Mouse (Mus musculus) MEL (cell line): Measurements from ENCODE around the gene Top3a. TPM values are rescaled to one million over a fixed set of nuclear protein-coding genes. Genes with fewer than 3 reads are reported as not detected.

ENCODE experiments used
- DNase-seq: peaks from one replicate; pipeline ENCODE4 v3.0.0; 2011; ENCODE audit warnings: low read depth, low spot score
- H3K27ac ChIP-seq: 2 replicates; pipeline ENCODE4 v1.5.1; 2012; ENCODE audit warnings: low read depth, mild to moderate bottlenecking, control low read depth, low read length, moderate library complexity; ENCODE audit not compliant: control insufficient read depth
- H3K27me3 ChIP-seq, 2 experiments: fragments of 150-350 bp in 1 of 2; sonication (generic) in 1 of 2; 2 replicates each; pipeline ENCODE4 v1.6.1; 2012; ENCODE audit warnings: low read length in 2 of 2, mild to moderate bottlenecking in 2 of 2, improper control_type of control experiment in 1 of 2, moderate library complexity in 1 of 2; ENCODE audit not compliant: insufficient read depth in 2 of 2, control insufficient read depth in 1 of 2
- H3K36me3 ChIP-seq, 2 experiments: 2 replicates each; pipeline ENCODE4 v1.6.1; 2012 to 2014; ENCODE audit warnings: low read length in 2 of 2, improper control_type of control experiment in 1 of 2, inconsistent platforms in 1 of 2, mild to moderate bottlenecking in 1 of 2; ENCODE audit not compliant: insufficient read depth in 2 of 2, control insufficient read depth in 1 of 2
- H3K4me1 ChIP-seq, 2 experiments: fragments of 150-350 bp in 1 of 2; sonication (generic) in 1 of 2; 2 replicates each; pipeline ENCODE4 v1.6.1; 2012; ENCODE audit warnings: low read length in 2 of 2, improper control_type of control experiment in 1 of 2, mild to moderate bottlenecking in 1 of 2; ENCODE audit not compliant: insufficient read depth in 2 of 2, control insufficient read depth in 1 of 2
- H3K4me3 ChIP-seq, 2 experiments: fragments of 150-350 bp in 1 of 2; sonication (generic) in 1 of 2; 2 replicates each; pipeline ENCODE4 v1.5.1; 2012; ENCODE audit warnings: low read depth in 2 of 2, low read length in 2 of 2, mild to moderate bottlenecking in 2 of 2, moderate library complexity in 2 of 2, control low read depth in 1 of 2, improper control_type of control experiment in 1 of 2; ENCODE audit not compliant: control insufficient read depth in 1 of 2, insufficient read depth in 1 of 2
- H3K79me2 ChIP-seq: 2 replicates; pipeline ENCODE4 v1.6.1; 2012; ENCODE audit warnings: mild to moderate bottlenecking, low read length, moderate library complexity; ENCODE audit not compliant: control insufficient read depth, poor library complexity, insufficient read depth
- H3K9ac ChIP-seq: 2 replicates; pipeline ENCODE4 v1.6.1; 2012; ENCODE audit warnings: low read depth, mild to moderate bottlenecking, control low read depth, low read length, moderate library complexity; ENCODE audit not compliant: control insufficient read depth, poor library complexity, severe bottlenecking
- H3K9me3 ChIP-seq: fragments of 150-350 bp; sonication (generic); replicated peaks from 2 replicates; pipeline ENCODE4 v1.6.1; 2012; ENCODE audit warnings: mild to moderate bottlenecking, low read length, improper control_type of control experiment, moderate library complexity; ENCODE audit not compliant: insufficient read depth
- CHD1 ChIP-seq: IDR thresholded peaks from 2 replicates; pipeline ENCODE4 v1.6.1; 2012; ENCODE audit warnings: low read depth, mild to moderate bottlenecking, inconsistent platforms, low read length, improper control_type of control experiment
- E2F4 ChIP-seq: IDR thresholded peaks from 2 replicates; pipeline ENCODE4 v1.6.1; 2011; ENCODE audit warnings: low read depth, low read length, improper control_type of control experiment, borderline replicate concordance
- JUND ChIP-seq: IDR thresholded peaks from 2 replicates; pipeline ENCODE4 v1.6.1; 2011; ENCODE audit warnings: low read depth, mild to moderate bottlenecking, improper control_type of control experiment, low read length
- KAT2A ChIP-seq: conservative IDR thresholded peaks from 2 replicates; pipeline ENCODE4 v1.6.1; 2012; ENCODE audit warnings: low read depth, low read length, improper control_type of control experiment, inconsistent platforms
- MAFK ChIP-seq: IDR thresholded peaks from 2 replicates; pipeline ENCODE4 v1.6.1; 2011; ENCODE audit warnings: low read depth, mild to moderate bottlenecking, low read length, improper control_type of control experiment, borderline replicate concordance
- MAX ChIP-seq: IDR thresholded peaks from 2 replicates; pipeline ENCODE4 v1.6.1; 2011; ENCODE audit warnings: low read length, improper control_type of control experiment
- MAZ ChIP-seq: IDR thresholded peaks from 2 replicates; pipeline ENCODE4 v1.6.1; 2012; ENCODE audit warnings: low read depth, mild to moderate bottlenecking, inconsistent platforms, low read length, improper control_type of control experiment
- NELFE ChIP-seq: IDR thresholded peaks from 2 replicates; pipeline ENCODE4 v1.6.1; 2011; ENCODE audit warnings: low read depth, low read length, improper control_type of control experiment
- POLR2AphosphoS2 ChIP-seq: IDR thresholded peaks from 2 replicates; pipeline ENCODE4 v1.6.1; 2011; ENCODE audit warnings: low read length, improper control_type of control experiment
- POLR2AphosphoS5 ChIP-seq: IDR thresholded peaks from 2 replicates; pipeline ENCODE4 v1.6.1; 2012; ENCODE audit warnings: low read depth, borderline replicate concordance, mild to moderate bottlenecking, inconsistent platforms, low read length, moderate library complexity, mixed read lengths
- RCOR1 ChIP-seq: IDR thresholded peaks from 2 replicates; pipeline ENCODE4 v1.6.1; 2012; ENCODE audit warnings: low read depth, mild to moderate bottlenecking, inconsistent platforms, low read length, improper control_type of control experiment
- SIN3A ChIP-seq: IDR thresholded peaks from 2 replicates; pipeline ENCODE4 v1.6.1; 2012; ENCODE audit warnings: low read length, improper control_type of control experiment, inconsistent platforms
- SMC3 ChIP-seq: IDR thresholded peaks from 2 replicates; pipeline ENCODE4 v1.6.1; 2011; ENCODE audit warnings: low read depth, low read length, improper control_type of control experiment
- TBP ChIP-seq: IDR thresholded peaks from 2 replicates; pipeline ENCODE4 v1.8.0; 2011; ENCODE audit warnings: low read depth, low read length, improper control_type of control experiment
- UBTF ChIP-seq: IDR thresholded peaks from 2 replicates; pipeline ENCODE4 v1.6.1; 2012; ENCODE audit warnings: low read depth, mild to moderate bottlenecking, inconsistent platforms, low read length, improper control_type of control experiment, moderate library complexity, borderline replicate concordance; ENCODE audit not compliant: insufficient read depth
- USF1 ChIP-seq: IDR thresholded peaks from 2 replicates; pipeline ENCODE4 v1.6.1; 2014; ENCODE audit warnings: low read depth, mild to moderate bottlenecking, inconsistent platforms, low read length, improper control_type of control experiment, moderate library complexity
- ZMIZ1 ChIP-seq: IDR thresholded peaks from 2 replicates; pipeline ENCODE4 v1.6.1; 2012; ENCODE audit warnings: low read depth, mild to moderate bottlenecking, inconsistent platforms, low read length, improper control_type of control experiment, moderate library complexity
- ZNF384 ChIP-seq: IDR thresholded peaks from 2 replicates; pipeline ENCODE4 v1.6.1; 2012; ENCODE audit warnings: low read depth, mild to moderate bottlenecking, inconsistent platforms, low read length, improper control_type of control experiment
- polyA plus RNA-seq, 2 experiments: library from polyadenylated mRNA; stranded (reverse) in 1 of 2; unstranded in 1 of 2; fragments of >175 nt in 1 of 2; fragments of >200 nt in 1 of 2; gene quantifications; 2 replicates each; pipeline versions ENCODE4 v1.2.1 to v1.2.4; 2012; ENCODE audit warnings: low replicate concordance in 2 of 2, low read depth in 1 of 2; ENCODE audit not compliant: insufficient read length in 2 of 2, insufficient read depth in 1 of 2, missing spikeins in 1 of 2
- total RNA-seq: library from RNA; depleted of rRNA; stranded (reverse); fragments of 300-350 nt; gene quantifications from 2 replicates; pipeline ENCODE4 v1.2.3, GENCODE M21; 2012

The Top3a gene
- total and polyA plus RNA-seq, 3 experiments = 17.7 to 18.4 TPM; not detected in 1

- TF ChIP-seq SMC3 (no peak), E2F4 (no peak), POLR2AphosphoS2 (no peak), KAT2A (peak; percentile 81; the same call in 1 of the 2 replicates), USF1 (0 out of 2 replicates have a peak, but pooled peaks have one; percentile 12), JUND (no peak), MAX (no peak), POLR2AphosphoS5 (no peak), TBP (0 out of 2 replicates have a peak, but pooled peaks have one; percentile 24)
Measured at GRCm38 (mm10) chr11:60699524-60700075, 77.6 kb downstream of the Top3a start, which contains the start of gene Llgl1 (continued).

DNA sequence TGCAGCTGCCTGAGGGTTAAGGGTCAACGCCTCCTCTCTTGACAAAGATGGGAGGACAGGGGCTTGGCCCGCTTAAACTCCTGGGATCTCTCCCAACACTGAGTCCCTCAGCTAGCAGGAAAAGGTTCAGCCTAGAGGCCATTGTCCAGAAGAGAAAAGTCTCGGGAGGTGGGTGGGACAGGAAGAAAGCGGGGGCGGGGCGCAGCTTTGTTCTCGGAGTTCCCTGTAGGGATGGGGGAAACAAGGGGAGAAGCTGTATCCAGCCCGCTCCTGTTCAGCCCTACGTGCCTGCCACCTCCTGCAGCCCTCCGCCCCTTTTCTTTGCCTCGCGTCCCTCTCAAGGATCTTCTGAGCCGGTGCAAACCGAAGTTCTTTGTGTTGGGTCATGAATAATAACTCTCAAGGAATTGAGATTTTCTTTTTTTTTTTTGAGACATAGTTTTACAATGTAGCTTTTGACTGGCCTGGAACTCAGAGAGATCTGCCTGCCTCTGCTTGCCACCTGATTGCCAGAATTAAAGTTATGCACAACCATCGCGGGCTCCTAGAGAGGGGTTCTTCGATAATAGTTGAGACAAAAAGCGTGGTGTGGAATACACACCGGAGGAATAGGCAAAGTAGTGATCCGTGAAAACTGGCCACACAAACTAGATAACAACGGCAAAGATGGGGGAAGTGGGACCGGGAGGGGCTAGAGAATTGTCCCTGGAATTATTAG lies 78.2 kb downstream of the Top3a start:
- Histone ChIP-seq H3K4me3 (peak overlapping the region; percentile 65 to 96), H3K36me3 (peaks cover 0 to 10% of the 10 kb centered on the region in 2 experiments; a peak in 2 of 4 replicates), H3K9me3 (no peaks in the 10 kb centered on the region), H3K4me1 (peaks cover 8 to 16% of the 10 kb centered on the region in 2 experiments), H3K27ac (peak overlapping the region; percentile 17), H3K9ac (peak overlapping the region; percentile 91), H3K79me2 (peaks cover 4% of the 10 kb centered on the region; the same call in 1 of the 2 replicates), H3K27me3 (peaks cover 0 to 4% of the 10 kb centered on the region in 2 experiments; a peak in 1 of 4 replicates)
- no peak for TF ChIP-seq JUND
- TF ChIP-seq SIN3A = peak; percentile 37; the same call in 1 of the 2 replicates
- peak; percentile 32; the same call in 1 of the 2 replicates for TF ChIP-seq NELFE
- peak; percentile 78 for TF ChIP-seq MAZ
- TF ChIP-seq MAFK = no peak
- TF ChIP-seq POLR2AphosphoS2 = no peak
- TF ChIP-seq E2F4 = no peak
- peak; percentile 76; the same call in 1 of the 2 replicates for TF ChIP-seq CHD1
- TF ChIP-seq UBTF = no peak
- TF ChIP-seq RCOR1 = 0 out of 2 replicates have a peak, but pooled peaks have one; percentile 34
- 0 out of 2 replicates have a peak, but pooled peaks have one; percentile 23 for TF ChIP-seq MAX
- peak; percentile 29; the same call in 1 of the 2 replicates for TF ChIP-seq ZNF384
- 0 out of 2 replicates have a peak, but pooled peaks have one; percentile 68 for TF ChIP-seq ZMIZ1
- peak; percentile 71 for DNase-seq
